Mouse (Mus musculus): ENCODE measurements around the gene Hilpda. TPM values are rescaled to one million over a fixed set of nuclear protein-coding genes. Genes with fewer than 3 reads are reported as not detected.

The Hilpda gene
- polyA plus RNA-seq, 1 experiment = 7.4 TPM

- WGBS = 53% methylated on average over 2 of the region's 2 CpGs
- peak; percentile 58 for TF ChIP-seq CTCF (conservative IDR thresholded peaks at IDR 0.05; ENCODE audit: insufficient read depth, insufficient read length, low read depth, low read length)
- TF ChIP-seq POLR2A (IDR thresholded peaks at IDR 0.05; ENCODE audit: low read depth, low read length) = no peak
- Histone ChIP-seq H3K27ac (ENCODE audit: insufficient read depth, low read depth, low read length) (no peak overlapping the region), H3K4me1 (ENCODE audit: control insufficient read depth, insufficient read depth, low read length) (no peaks in the 10 kb centered on the region), H3K36me3 (ENCODE audit: control insufficient read depth, insufficient read depth, low read length) (no peaks in the 10 kb centered on the region), H3K4me3 (ENCODE audit: insufficient read depth, low read depth, low read length) (no peak overlapping the region), H3K27me3 (replicated peaks; ENCODE audit: control insufficient read depth, insufficient read depth, low read length) (no peaks in the 10 kb centered on the region)
- DNase-seq = peak; percentile 47
These were observed 31.5 kb upstream of the Hilpda start for GRCm38 (mm10) chr6:29240806-29241205.

DNA sequence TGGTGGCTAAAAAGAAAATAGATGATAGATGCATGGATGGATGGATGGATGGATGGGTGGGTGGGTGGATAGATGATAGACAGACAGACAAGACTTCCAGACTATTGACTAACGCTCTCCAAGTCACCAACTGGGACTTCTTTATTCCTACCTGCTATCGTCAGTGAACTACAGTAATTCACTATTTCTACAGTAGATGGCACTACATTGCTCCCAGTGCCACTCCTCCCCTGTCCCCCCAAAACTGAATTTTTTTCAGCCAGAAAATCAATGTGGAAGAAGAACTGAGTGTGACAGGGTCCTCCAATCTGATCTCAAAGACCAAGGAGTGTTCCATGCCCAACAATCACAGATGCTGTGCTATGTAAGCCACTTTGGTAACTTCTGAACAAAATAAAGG, 30.6 kb upstream of the Hilpda start:
- DNase-seq = no peak
- Histone ChIP-seq H3K4me1 (ENCODE audit: control insufficient read depth, insufficient read depth, low read length) (no peaks in the 10 kb centered on the region), H3K36me3 (ENCODE audit: control insufficient read depth, insufficient read depth, low read length) (no peaks in the 10 kb centered on the region), H3K27me3 (replicated peaks; ENCODE audit: control insufficient read depth, insufficient read depth, low read length) (no peaks in the 10 kb centered on the region), H3K4me3 (ENCODE audit: insufficient read depth, low read depth, low read length) (no peak overlapping the region), H3K27ac (ENCODE audit: insufficient read depth, low read depth, low read length) (no peak overlapping the region)
- TF ChIP-seq POLR2A (IDR thresholded peaks at IDR 0.05; ENCODE audit: low read depth, low read length) (no peak), CTCF (conservative IDR thresholded peaks at IDR 0.05; ENCODE audit: insufficient read depth, insufficient read length, low read depth, low read length) (peak; percentile 34; the same call in 1 of the 2 replicates)
- 50% methylated on average over 2 of the region's 2 CpGs for WGBS

GRCm38 (mm10) chr6:29242265-29242664, 30.0 kb upstream of the Hilpda start:
- no peak for DNase-seq
- Histone ChIP-seq H3K36me3 (ENCODE audit: control insufficient read depth, insufficient read depth, low read length) (no peaks in the 10 kb centered on the region), H3K27ac (ENCODE audit: insufficient read depth, low read depth, low read length) (no peak overlapping the region), H3K4me1 (ENCODE audit: control insufficient read depth, insufficient read depth, low read length) (no peaks in the 10 kb centered on the region), H3K4me3 (ENCODE audit: insufficient read depth, low read depth, low read length) (no peak overlapping the region), H3K27me3 (replicated peaks; ENCODE audit: control insufficient read depth, insufficient read depth, low read length) (no peaks in the 10 kb centered on the region)
- no peak for TF ChIP-seq CTCF (conservative IDR thresholded peaks at IDR 0.05; ENCODE audit: insufficient read depth, insufficient read length, low read depth, low read length)
- TF ChIP-seq POLR2A (IDR thresholded peaks at IDR 0.05; ENCODE audit: low read depth, low read length) = no peak
- 76% methylated on average over 1 of the region's 1 CpGs for WGBS

- no peak for DNase-seq
- H3K4me1 ChIP-seq (ENCODE audit: control insufficient read depth, insufficient read depth, low read length) = no peaks in the 10 kb centered on the region
- no peak for TF ChIP-seq CTCF (conservative IDR thresholded peaks at IDR 0.05; ENCODE audit: insufficient read depth, insufficient read length, low read depth, low read length)
- no peak for TF ChIP-seq POLR2A (IDR thresholded peaks at IDR 0.05; ENCODE audit: low read depth, low read length)
These were observed 26.8 kb upstream of the Hilpda start for GRCm38 (mm10) chr6:29245272-29246120.

DNA sequence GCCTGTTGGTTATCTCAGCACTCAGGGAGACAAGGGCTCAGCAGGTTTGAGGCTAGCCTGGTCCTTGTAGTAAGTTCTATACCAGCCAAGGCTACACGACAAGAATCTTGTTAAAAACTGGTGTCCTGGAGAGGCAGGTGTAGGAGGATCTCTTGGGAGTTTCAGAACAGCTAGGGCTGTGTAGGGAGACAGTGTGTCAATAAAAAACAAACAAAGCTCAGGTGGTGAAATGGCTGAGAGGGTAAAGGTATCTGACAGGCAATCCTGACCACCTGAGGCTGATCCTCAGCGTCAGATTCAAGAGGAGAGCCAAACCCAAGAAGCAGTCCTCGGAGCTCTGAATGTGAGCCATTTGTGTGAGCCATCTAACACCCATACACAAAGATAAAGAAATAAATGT, 26.1 kb upstream of the Hilpda start:
- WGBS = 73% methylated on average over 3 of the region's 3 CpGs
- H3K4me3 ChIP-seq (ENCODE audit: insufficient read depth, low read depth, low read length) = no peak overlapping the region
- H3K4me1 ChIP-seq (ENCODE audit: control insufficient read depth, insufficient read depth, low read length) = no peaks in the 10 kb centered on the region
- TF ChIP-seq POLR2A (IDR thresholded peaks at IDR 0.05; ENCODE audit: low read depth, low read length) (no peak), CTCF (conservative IDR thresholded peaks at IDR 0.05; ENCODE audit: insufficient read depth, insufficient read length, low read depth, low read length) (no peak)
- H3K27me3 ChIP-seq (replicated peaks; ENCODE audit: control insufficient read depth, insufficient read depth, low read length) = no peaks in the 10 kb centered on the region
- DNase-seq = no peak
- H3K27ac ChIP-seq (ENCODE audit: insufficient read depth, low read depth, low read length) = no peak overlapping the region
- H3K36me3 ChIP-seq (ENCODE audit: control insufficient read depth, insufficient read depth, low read length) = no peaks in the 10 kb centered on the region

More at GRCm38 (mm10) chr6:29245272-29246120, 26.8 kb upstream of the Hilpda start:
- H3K36me3 ChIP-seq (ENCODE audit: control insufficient read depth, insufficient read depth, low read length) = no peaks in the 10 kb centered on the region
- 56% methylated on average over 14 of the region's 14 CpGs for WGBS
- H3K4me3 ChIP-seq (ENCODE audit: insufficient read depth, low read depth, low read length) = no peak overlapping the region
- H3K27me3 ChIP-seq (replicated peaks; ENCODE audit: control insufficient read depth, insufficient read depth, low read length) = no peaks in the 10 kb centered on the region
- H3K27ac ChIP-seq (ENCODE audit: insufficient read depth, low read depth, low read length) = no peak overlapping the region

DNA sequence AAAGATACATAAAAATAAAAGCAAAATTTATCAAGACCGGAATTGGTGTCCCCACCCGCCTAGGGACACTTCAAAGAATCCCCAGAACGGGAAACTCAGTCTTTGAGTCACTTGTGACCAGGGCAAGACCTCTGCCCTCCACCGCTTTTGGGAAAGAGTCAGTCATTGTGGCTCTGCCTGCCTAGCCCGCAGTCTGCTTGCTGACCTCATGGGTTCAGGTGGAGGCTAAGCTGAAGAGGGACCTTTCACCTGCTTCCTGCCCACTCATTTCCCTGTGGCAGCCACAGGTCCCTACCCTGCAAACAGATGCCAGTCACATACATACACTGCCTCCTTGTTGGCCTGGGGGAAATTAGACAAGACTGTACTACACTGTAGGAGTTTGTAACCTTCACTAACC, 25.7 kb upstream of the Hilpda start:
- WGBS = 61% methylated on average over 5 of the region's 5 CpGs
- Histone ChIP-seq H3K27me3 (replicated peaks; ENCODE audit: control insufficient read depth, insufficient read depth, low read length) (no peaks in the 10 kb centered on the region), H3K27ac (ENCODE audit: insufficient read depth, low read depth, low read length) (no peak overlapping the region), H3K4me3 (ENCODE audit: insufficient read depth, low read depth, low read length) (no peak overlapping the region), H3K4me1 (ENCODE audit: control insufficient read depth, insufficient read depth, low read length) (no peaks in the 10 kb centered on the region), H3K36me3 (ENCODE audit: control insufficient read depth, insufficient read depth, low read length) (no peaks in the 10 kb centered on the region)
- TF ChIP-seq POLR2A (IDR thresholded peaks at IDR 0.05; ENCODE audit: low read depth, low read length) (no peak), CTCF (conservative IDR thresholded peaks at IDR 0.05; ENCODE audit: insufficient read depth, insufficient read length, low read depth, low read length) (no peak)
- no peak for DNase-seq

- Histone ChIP-seq H3K27ac (ENCODE audit: insufficient read depth, low read depth, low read length) (no peak overlapping the region), H3K4me1 (ENCODE audit: control insufficient read depth, insufficient read depth, low read length) (no peaks in the 10 kb centered on the region), H3K4me3 (ENCODE audit: insufficient read depth, low read depth, low read length) (no peak overlapping the region), H3K36me3 (ENCODE audit: control insufficient read depth, insufficient read depth, low read length) (no peaks in the 10 kb centered on the region), H3K27me3 (replicated peaks; ENCODE audit: control insufficient read depth, insufficient read depth, low read length) (no peaks in the 10 kb centered on the region)
- TF ChIP-seq POLR2A (IDR thresholded peaks at IDR 0.05; ENCODE audit: low read depth, low read length) = no peak
- no peak for TF ChIP-seq CTCF (conservative IDR thresholded peaks at IDR 0.05; ENCODE audit: insufficient read depth, insufficient read length, low read depth, low read length)
- WGBS = 65% methylated on average over 4 of the region's 4 CpGs
- DNase-seq = no peak
These were observed 25.2 kb upstream of the Hilpda start for GRCm38 (mm10) chr6:29247072-29247471.
